Mouse (Mus musculus) frontal cortex, postnatal 36 days (tissue): ENCODE measurements around the gene Ubr3.
"Not testable (repeated sequence)": the region's sequence is repeated elsewhere in the genome, so short reads cannot be mapped to it uniquely, and the experiment has no call there.

Experiments used
- DNase-seq, 2 experiments: peaks; one replicate each; pipeline ENCODE4 v3.0.0; 2022; ENCODE audit warnings: low spot score in 2 of 2

The Ubr3 gene

GRCm38 (mm10) chr2:69907394-69907793 lies 10.3 kb downstream of the Ubr3 start:
- not testable (repeated sequence) for DNase-seq

DNA sequence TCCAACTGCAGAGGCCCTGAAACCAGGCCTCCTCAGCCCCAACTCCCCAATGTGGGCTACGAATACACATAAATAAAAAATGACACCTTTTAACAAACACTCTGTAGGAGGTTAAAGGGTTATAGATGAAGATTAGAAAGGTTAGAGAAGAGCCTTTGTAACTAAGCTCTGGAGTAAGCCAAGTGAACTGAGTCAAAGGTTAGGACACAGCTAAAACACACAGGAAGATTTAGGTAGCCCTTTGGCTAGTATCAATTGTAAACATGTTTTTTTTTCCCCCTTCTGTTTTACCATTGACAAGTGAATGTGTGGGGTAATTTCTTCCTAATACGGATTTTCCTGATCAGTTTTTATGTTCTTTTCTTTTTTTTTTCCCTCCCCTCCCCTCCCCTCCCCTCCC lies 15.8 kb downstream of the Ubr3 start:
- DNase-seq: no peak

- no peak for DNase-seq
Observed at GRCm38 (mm10) chr2:69917301-69917700, 20.3 kb downstream of the Ubr3 start.

DNA sequence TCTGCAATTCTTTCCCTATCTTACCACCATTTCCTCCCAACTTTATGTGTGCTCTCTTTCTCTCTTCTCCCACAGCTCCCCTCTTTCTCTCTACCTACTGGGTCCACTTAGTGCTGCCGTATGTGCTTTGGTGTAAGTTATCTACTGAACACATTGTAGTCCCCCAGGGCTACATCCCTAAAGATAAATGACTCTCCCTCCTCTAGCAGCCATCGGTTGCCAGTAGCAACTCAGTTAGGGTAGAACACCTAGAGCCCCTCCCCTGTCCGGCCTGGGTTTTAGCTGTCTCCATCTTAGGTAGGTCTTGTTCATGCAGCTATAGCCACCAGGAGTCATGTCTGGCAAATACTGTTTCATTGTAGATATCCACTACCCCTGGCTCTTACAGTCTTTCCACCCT lies 27.9 kb downstream of the Ubr3 start:
- no peak for DNase-seq

GRCm38 (mm10) chr2:69936331-69936730 lies 39.3 kb downstream of the Ubr3 start:
- no peak for DNase-seq

DNA sequence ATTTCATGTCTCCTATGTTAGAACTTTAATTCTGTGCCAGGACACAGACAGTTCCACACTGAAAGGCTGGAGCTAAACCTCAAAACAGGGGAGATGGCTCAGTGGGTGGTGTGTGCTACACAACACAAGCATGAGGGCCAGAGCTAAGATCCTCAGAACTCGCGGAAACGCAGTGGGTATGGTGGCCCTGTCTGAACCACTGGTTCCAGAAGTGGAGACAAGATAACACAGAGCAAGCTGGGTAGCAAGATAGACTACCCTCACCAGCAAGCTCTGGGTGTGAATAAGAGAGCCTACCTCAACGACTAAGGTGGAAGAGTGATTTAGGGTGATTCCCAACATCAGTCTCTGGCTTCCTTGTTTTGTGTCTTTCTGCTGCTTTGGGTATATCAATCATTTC lies 42.2 kb downstream of the Ubr3 start:
- no peak for DNase-seq

DNA sequence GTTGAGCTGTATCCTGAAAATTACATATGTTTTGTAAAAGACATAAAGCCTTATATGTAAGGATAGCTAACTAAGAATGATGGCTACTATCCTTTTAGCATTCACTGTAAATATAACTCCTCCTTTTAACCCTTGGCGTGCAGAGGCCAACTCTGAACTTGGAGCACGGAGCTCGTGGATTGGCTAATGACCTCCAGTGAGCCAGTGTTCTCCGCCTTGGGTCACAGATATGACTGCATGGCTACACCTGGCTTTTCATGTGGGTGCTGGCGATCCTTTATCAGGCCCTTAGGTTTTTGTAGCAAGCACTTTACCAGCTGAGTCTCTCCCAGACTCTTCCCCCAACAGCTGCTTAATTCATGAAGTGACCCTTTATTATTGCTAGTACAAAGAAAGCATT lies 42.6 kb downstream of the Ubr3 start:
- DNase-seq: no peak

DNA sequence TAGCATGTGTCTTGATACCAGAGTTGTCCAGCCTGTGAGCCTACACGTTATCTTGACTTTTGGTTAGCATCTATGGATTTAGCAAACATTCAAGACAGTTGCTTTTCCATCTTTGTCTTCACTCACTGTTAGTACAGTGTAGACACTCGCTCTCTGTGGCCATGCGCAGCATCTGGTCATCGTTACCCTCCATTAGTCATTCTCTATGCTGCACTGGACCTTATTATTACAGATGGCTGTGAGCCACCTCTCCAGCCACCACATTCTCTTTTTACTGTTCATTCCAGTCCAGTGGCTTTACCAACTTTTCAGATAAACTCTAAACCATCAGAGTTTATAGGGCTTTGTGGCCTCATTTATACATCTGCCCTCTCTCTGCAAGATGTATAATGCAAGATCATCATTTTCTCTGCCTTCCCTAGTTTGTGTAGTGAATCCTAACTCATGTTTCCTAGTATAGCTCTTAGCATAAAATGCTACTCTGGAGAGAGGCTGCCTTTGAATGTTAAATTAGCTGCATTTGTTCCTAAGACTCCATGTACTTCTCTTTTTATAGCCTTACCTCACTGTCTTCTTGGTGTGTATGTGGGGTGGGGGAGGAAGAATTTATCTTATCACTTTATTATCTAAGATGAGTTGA lies 44.5 kb downstream of the Ubr3 start:
- no peak for DNase-seq

DNA sequence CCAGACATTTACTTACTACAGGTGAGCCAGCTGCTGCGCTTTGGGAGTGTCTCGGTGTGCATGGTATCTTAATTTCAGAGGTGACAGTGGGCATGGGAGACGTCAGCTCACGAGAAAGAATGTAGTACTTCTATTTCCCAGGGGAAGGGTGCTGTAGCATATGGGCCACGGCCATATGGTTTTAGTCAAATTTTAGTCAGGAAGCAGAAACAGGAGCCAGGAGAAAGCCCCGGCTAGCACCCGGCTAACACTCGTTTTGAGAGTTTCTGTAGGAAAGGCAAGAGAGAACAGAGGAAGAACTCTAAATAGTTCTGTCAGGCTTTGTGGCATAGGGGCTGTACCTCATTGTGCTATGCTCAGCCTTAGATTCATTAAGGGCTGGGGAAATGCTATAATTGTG lies 55.8 kb downstream of the Ubr3 start:
- no peak for DNase-seq

DNA sequence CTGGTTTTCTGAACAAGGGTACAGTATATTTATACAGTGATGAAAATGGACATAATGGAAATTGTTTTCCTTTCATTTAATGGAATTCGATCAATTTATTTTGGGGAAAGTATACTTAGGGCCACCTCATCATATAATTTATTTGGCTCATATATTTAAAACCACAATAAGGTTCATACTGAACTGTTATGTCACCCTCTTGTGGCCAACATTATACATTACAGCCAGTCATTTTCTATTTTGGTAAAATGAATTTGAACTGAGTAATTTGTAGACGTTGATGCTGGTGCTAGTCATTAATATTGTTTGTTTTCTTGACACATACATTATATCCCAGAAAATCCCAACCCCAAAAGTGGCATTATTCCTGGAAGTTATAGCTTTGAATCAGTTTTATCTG lies 58.6 kb downstream of the Ubr3 start:
- DNase-seq: no peak

DNA sequence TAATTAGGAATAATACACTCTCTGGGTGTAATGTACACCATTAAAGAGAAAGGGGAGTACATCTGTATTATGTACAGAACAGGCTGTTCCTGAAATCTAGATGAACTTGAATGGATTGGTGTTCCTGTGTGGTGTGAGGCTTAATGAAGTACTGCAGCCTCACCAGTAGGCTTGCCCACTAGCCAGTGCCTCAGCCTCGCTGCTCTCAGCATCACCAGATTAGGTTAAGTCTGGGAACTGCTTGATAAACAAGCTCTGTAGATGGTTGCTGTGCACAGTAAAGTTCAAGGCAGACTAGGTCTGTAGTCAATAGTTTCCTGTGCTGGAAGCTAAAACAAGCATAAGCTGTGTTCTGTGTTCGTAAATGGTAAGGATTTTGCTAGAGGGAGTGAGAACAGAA lies 60.6 kb downstream of the Ubr3 start:
- no peak for DNase-seq

DNA sequence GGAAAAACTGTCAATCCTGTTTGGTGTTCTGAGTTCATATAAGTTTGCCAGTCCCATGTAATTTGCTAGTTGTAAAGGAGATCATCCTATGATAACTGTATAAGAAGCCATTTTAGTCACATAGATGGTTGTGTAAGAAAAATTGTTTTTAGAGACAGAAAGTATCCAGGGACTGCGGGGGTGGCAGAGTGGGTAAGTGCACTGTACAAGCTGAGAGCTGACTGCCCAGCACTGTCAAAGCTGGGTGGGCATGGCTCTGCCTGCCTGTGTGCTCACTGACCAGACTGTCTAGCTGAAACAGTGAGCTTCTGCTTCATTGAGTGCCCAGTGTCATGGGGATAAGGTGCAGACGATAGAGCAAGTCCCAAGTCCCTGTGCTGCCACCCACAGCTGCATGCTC lies 77.8 kb downstream of the Ubr3 start:
- peak; percentile 29 to 49 for DNase-seq

DNA sequence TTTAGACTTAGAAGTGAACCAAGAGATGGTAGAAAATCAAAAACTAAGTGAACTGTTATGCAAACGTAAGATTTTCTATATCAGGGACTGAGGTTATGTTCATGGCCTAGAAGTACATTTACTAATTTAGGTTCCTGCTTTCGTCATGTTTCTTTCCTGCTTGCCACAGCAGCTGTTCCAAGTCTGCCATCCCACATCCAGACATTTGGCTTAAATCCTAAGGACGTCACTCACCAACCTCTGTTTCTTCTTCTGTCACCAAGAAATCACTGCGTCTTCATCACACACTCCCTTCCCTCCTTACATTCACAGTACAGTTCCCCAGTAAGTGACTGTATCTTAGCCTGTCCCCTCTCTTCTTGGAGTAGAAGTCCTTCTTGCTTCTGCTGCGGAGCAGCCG lies 92.2 kb downstream of the Ubr3 start:
- DNase-seq: peak in 1 of 2 experiments; percentile 31

GRCm38 (mm10) chr2:69990647-69991046 lies 93.6 kb downstream of the Ubr3 start:
- DNase-seq: no peak

DNA sequence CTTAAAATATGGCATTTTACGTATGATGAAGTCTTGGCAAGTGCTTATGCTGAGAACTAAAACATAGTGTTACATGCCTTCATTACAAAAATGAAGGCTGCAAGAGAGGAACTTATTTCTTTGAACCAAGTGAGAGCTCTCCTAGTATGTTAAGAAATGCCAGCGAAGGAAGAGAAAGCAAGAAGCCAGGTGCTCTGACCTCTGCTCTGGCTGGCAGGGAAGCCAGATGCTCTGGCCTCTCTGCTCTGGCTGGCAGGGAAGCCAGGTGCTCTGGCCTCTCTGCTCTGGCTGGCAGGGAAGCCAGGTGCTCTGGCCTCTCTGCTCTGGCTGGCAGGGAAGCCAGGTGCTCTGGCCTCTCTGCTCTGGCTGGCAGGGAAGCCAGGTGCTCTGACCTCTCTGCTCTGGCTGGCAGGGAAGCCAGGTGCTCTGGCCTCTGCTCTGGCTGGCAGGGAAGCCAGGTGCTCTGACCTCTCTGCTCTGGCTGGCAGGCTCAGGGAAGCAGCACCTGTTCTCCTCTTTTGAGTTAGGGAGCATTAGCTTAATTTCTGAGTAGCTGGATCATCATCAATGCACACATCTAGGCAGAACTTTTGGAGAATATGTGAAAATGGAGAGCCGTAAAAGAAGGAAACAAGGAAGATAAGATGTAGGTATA lies 97.2 kb downstream of the Ubr3 start:
- DNase-seq: not testable (repeated sequence)

GRCm38 (mm10) chr2:69994779-69995178 lies 97.7 kb downstream of the Ubr3 start:
- no peak for DNase-seq

DNA sequence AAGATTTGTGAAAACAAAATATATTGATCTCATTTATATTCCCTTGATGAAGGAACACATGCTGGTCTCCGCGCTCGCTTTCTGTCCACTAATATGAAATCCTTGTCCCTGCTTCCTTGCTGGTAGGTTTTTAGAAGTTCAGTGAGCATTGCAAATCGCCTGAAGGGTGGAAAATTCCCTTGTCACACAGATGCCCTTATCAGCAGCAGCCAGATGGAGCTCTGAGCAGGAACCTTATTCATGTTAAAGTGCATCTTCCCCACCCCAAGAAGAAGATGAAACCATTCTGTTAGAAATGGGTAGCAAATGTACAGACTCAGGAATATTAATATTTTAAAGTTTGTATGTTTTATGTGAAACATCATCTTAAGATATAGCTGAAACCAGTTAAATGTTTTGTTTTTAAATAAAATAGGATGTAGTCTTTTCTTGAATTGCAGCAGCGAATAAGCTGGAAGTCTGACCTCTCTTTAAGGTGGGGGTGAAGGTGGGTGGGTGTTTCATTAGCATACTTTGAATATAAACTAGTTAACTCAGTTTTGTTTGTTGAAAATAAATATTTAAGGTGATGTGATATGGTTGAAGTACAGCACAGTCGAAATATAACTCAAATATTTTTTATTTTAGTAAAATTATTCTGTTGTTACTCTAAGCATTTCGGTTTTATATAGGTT lies 102.2 kb downstream of the Ubr3 start:
- DNase-seq: no peak

DNA sequence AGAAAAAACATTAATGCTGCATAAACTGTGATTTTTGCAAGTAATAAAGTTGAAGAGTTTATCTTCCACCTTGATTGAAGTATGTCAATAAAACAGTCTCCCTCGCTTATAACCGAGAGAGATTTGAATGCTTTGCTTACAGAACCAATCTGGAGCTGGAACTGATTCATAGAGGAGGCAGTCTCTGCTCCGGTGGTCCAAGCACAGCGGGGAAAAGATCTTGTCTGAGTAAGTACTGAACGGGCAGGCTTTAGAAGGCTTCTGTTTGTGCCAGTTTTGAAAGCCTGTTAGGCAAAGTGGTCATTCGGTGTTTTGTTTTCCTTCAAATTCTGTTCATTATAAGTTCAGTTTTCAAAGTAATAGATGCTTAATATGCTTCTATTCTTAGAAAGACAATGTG lies 103.3 kb downstream of the Ubr3 start:
- DNase-seq: no peak

DNA sequence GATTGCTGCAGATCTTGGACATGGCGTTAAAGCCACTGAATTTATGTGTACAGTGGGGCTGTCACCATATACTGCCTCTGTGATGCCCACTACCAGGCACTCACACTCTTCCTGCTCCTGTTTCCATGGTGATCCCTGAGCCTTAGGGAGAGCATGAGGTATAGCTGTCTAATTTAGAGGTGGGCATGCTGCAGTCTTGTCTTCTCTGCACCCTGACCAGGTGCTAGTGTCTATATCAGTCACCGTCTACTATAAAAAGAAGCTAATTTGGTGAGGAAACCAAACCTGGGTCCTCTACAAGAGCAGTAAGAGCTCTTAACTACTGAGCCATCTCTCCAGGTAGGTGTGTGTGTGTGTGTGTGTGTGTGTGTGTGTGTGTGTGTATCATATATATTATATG lies 109.4 kb downstream of the Ubr3 start:
- no peak for DNase-seq

DNA sequence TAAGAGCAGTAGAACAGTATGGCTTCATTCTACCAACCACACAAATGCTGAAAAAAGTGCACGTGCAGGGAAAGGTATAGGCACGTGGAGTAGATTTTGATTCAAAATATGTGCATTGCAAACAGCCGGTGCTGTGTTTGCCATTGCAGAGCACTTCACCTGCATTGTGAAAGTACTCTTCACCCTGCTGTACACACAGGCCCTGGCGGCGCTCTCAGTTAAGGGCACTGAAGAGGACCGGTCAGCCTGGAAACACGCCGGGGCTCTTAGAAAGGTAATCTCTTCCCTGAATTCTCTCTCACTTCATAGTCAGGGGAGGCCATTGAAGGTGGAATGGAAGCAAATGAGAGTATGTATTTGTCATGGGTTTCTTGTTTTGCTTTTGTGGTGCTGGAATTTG lies 115.9 kb downstream of the Ubr3 start:
- DNase-seq: no peak

GRCm38 (mm10) chr2:70018236-70018635 lies 121.2 kb downstream of the Ubr3 start:
- no peak for DNase-seq

GRCm38 (mm10) chr2:70024454-70024853 lies 127.4 kb downstream of the Ubr3 start:
- no peak for DNase-seq

- peak; percentile 21 to 51 for DNase-seq
Observed at GRCm38 (mm10) chr2:70025711-70026110, 128.7 kb downstream of the Ubr3 start.
